Comparison of ENCODE assay signal across 8 mouse cellular contexts in genomic region chr5:144767911-144768841, GRCm38 (mm10). TPM values are rescaled to one million over a fixed set of nuclear protein-coding genes. Genes with fewer than 3 reads are reported as not detected.
DNase-seq lines count a peak whose midpoint lies in the region; ATAC-seq lines count a peak whose summit lies in the region.

No protein-coding gene starts in this region.

- peaks cover 3% of the 10 kb centered on the region; the same call in 1 of the 2 replicates for H3K36me3 ChIP-seq in hindbrain, embryonic 11.5 days (ENCODE audit: control insufficient read depth, insufficient read depth, low read length)

- ATAC-seq in frontal cortex, adult (ENCODE audit: low TSS enrichment), result peak; percentile 76
- peak; percentile 92 for ATAC-seq in hindbrain, embryonic 11.5 days (ENCODE audit: low FRiP score)

- peak overlapping the region; percentile 92 for H3K27ac ChIP-seq in hindbrain, embryonic 11.5 days (ENCODE audit: low read depth, low read length)

- H3K4me3 ChIP-seq in hindbrain, embryonic 11.5 days (ENCODE audit: low read depth, low read length), result peak overlapping the region; percentile 87

- no peaks in the 10 kb centered on the region for H3K9me3 ChIP-seq in hindbrain, embryonic 11.5 days (ENCODE audit: control insufficient read depth, low read length)

- H3K4me1 ChIP-seq in hindbrain, embryonic 11.5 days (replicated peaks; ENCODE audit: control insufficient read depth, insufficient read depth, low read length), result no peaks in the 10 kb centered on the region

- peak; percentile 66 for DNase-seq in MEL-GATA-1-ER (ENCODE audit: extremely low read depth, low read depth)
- peak; percentile 93 for DNase-seq in cerebellum, adult 8-10 months
- peak; percentile 93 for DNase-seq in hindbrain, embryonic 11.5 days (ENCODE audit: low spot score)
- DNase-seq in layer of hippocampus, postnatal 10 days (ENCODE audit: low spot score in 2 of 2), result peak; percentile 89 to 94
- DNase-seq in lung, postnatal 10 days, result peak; percentile 92
- DNase-seq in ovary, postnatal 36 days (ENCODE audit: low spot score), result peak; percentile 90
- peak; percentile 93 for DNase-seq in thymus, postnatal 25 days

- H3K27me3 ChIP-seq in hindbrain, embryonic 11.5 days (ENCODE audit: control insufficient read depth, insufficient read depth, low read length), result no peaks in the 10 kb centered on the region

- WGBS in hindbrain, embryonic 11.5 days, result under 1% methylated on average over 89 of the region's 92 CpGs

- H3K9ac ChIP-seq in hindbrain, embryonic 11.5 days (ENCODE audit: low read depth, low read length), result peak overlapping the region; percentile 96

- H3K4me2 ChIP-seq in hindbrain, embryonic 11.5 days (replicated peaks; ENCODE audit: low read depth, low read length), result peak overlapping the region; percentile 65

RNA-seq across cellular contexts. Expression of gene Trrap, which starts 0.6 kb away (rescaled TPM):
- polyA plus RNA-seq in hindbrain, embryonic 11.5 days (2014; fragmentation: Nextera tagmentation; extraction: Ambion mirVana), result 84.0 and 102 TPM in 2 replicates
- 100 to 1,000 TPM; 149 to 169 TPM for total RNA-seq in layer of hippocampus, postnatal 10 days (2021)

RNA-seq across cellular contexts. Expression of gene Tmem130, which starts 6.6 kb away (rescaled TPM):
- 20.1 and 22.9 TPM in 2 replicates for polyA plus RNA-seq in hindbrain, embryonic 11.5 days (2014; fragmentation: Nextera tagmentation; extraction: Ambion mirVana)
- 100 to 1,000 TPM; 168 to 176 TPM for total RNA-seq in layer of hippocampus, postnatal 10 days (2021)

Comparison
In these comparisons a context has a peak if more than half of its experiments do, and no peak if none do; other contexts are left out.
1. Peak in every context shown above with its lines: DNase-seq, ATAC-seq, H3K4me3 ChIP-seq and H3K27ac ChIP-seq.